Mouse (Mus musculus): ENCODE results near the gene Gpsm3.

- no peak for TF ChIP-seq CTCF (IDR thresholded peaks at IDR 0.05; ENCODE audit: low read depth)
- no peak for TF ChIP-seq EP300 (IDR thresholded peaks at IDR 0.05; ENCODE audit: low read depth)
Observed at GRCm38 (mm10) chr17:34556406-34556805, 33.2 kb upstream of the Gpsm3 start.

Data from heart, postnatal 0 days (tissue).